Mouse (Mus musculus): Measurements from ENCODE around the gene Garnl3. TPM values are rescaled to one million over a fixed set of nuclear protein-coding genes. Genes with fewer than 3 reads are reported as not detected.

Gene Garnl3
- total RNA-seq, 2 experiments from 2014 or later = 0.49 to 1.7 TPM

GRCm38 (mm10) chr2:32971235-32971634 is 160.2 kb downstream of the Garnl3 start:
- DNase-seq = no peak

DNA sequence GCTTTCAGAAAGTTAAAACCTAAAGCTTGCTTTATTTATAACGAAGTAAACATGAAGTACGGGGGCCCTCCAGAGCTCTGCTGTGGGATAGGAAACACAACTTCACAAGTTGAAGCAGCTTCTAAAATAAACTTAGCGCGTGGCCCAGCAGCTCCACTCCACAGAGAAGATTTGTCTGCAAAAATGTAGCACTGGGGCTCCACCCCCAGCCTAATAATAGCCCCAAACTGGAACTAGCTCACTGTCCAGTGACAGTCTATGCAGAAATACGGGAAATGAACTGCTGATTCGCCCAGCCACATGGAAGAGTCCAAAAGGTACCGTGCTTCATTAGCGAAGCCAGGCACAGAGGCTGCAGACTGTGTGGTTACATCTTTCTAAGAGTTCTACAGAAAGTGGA is 162.1 kb downstream of the Garnl3 start:
- no peak for DNase-seq

DNA sequence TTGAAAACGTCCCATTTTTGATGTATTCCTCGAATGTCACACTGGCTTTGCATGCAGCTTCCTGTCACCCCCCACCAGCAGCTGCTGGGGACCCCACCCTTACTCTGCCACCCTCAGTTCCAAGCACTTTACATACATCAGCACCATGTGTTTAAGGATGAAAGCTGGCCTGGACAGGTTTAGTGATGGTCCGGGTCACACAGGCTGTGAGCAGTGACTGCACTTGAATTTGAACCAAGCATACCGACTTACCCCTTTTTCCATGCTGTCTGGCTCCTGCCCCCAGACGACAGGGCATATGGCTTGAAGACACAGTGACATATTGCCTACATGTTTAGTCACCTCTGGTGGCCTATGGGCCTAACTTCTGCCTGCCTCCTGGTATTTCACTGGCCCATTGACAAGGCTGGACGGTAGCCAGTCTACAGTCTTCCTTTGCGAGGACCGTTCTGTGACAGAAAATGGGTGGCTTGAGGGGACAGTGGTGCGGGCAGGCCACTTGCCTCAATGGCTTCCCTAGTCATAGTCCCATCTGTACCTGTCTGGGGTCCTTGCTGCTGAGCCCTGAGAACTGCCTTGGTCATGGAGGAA is 163.3 kb downstream of the Garnl3 start:
- no peak for DNase-seq

DNA sequence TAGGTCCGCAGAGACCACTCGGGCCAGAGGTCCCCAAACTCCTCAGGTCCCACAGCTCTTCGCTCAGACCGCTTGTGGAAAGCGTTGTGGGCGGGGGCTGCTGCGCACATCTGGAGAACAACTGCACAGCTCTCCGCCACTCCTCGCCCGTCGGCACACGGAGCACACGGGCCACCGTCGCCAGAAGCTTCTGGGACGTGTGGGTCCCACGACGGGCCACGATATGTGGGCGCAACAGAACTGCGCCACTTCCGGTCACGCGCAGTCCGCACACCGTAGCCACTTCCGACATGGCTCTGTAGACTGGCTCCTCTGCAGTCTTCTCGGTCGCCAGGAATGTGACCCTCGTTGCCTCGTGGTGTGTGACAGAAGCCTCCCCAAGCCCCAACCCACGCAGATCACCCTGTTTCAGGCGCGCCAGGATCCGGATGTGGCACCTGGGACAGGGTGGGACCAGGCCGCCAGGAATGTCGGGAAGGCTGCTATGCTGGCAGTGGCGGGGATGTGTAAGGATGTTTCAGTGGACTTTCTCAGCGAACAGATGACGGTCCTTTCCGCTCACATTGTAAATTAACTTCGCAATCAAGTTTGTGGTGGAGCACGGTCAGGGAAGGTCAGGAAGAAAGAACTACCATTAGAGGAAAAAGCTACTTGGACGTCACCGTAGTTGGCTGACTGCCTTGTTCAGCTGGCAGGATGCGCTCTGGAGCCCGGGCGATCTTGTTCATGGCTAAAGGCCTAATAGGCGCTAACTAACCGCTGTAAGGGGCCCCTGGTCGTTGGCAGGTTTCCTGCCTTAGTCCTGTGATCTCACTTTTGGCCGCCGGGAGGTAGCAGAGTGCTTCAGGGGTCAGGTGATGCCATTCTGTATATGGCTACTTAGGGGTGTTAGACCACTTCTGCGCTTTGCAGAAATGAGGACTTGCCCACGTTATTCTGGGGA is 164.5 kb downstream of the Garnl3 start:
- peak; percentile 87 for DNase-seq

DNA sequence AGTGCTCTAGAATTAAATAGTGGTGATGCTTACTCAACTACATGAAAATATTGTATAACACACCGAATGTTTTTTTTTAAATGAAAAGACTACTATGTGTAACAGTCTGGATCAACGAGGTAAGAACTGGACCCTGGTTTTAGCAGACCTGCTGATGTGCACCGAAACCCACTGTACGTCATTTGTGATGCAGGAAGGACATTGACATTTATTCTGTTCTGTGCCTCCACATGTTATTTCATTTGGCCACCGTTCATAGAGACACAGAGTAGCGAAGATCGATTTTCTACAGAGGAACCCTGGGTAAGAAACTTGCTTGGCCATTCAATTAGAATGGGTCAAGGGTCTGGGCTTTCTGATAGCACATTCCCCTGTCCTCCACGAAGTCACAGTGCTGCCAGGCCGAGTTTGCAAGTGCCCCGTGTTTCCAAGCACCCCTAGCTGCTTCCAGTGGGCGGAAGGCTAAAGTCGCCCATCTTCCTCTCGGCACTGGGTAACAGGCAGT is 165.2 kb downstream of the Garnl3 start:
- DNase-seq = no peak

- DNase-seq = no peak
These were observed 165.8 kb downstream of the Garnl3 start for GRCm38 (mm10) chr2:32965511-32966183.

DNA sequence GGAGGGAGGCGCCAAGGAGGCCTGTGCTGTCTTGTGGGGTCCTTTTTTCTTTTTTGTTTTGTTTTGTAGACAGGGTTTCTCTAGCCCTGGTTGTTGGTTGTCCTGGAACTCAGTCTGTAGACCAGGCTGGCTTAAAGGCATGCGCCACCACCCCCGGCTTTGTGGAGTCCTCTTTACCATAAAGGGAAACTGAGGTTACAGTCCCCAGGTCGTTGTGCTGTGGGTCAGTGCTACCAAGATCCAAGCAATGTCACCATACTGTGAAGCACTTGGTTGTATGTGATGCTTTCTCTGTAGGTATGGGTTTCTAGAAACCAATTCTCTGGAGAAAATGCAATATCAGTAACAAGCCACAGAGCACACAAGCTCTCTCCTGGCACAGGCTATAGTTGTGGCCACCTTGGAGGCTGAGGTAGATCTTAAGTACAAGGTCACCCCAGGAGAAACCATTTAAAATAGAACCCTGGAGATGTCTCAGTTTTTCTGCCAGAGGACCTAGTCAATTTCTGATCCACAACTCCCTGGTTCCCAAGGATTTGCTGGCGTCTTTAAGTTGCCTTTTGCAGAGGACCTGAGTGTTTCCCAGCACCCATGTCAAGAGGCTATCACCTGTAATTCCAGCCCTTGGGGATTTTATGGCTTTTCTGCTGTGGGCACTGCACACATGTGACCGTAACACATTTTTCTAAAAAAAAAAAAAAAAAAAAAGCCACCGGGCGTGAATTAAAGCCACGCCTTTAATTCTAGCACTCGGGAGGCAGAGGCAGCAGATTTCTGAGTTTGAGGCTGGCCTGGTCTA is 166.6 kb downstream of the Garnl3 start:
- DNase-seq = no peak

GRCm38 (mm10) chr2:32963981-32964380 is 167.5 kb downstream of the Garnl3 start:
- DNase-seq = no peak

DNA sequence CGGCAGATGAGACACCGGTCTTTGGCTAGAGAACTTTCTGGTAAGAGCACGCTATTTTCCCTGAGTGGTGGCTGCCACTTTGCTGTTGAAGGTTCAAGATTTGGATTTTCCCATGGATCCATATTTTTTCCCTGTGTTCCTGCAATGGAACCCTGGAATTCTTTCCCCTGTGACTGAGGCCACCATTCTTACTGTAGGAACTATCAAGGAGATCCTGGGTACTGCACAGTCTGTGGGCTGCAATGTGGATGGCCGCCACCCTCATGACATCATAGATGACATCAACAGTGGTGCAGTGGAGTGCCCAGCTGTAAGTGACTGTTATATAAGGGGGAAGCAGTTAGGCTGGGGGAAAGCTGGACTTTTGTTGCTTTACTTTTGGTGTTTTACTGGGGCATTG is 167.9 kb downstream of the Garnl3 start:
- no peak for DNase-seq

GRCm38 (mm10) chr2:32962875-32963220 is 168.6 kb downstream of the Garnl3 start:
- no peak for DNase-seq

GRCm38 (mm10) chr2:32962062-32962874 is 169.2 kb downstream of the Garnl3 start:
- DNase-seq = no peak

DNA sequence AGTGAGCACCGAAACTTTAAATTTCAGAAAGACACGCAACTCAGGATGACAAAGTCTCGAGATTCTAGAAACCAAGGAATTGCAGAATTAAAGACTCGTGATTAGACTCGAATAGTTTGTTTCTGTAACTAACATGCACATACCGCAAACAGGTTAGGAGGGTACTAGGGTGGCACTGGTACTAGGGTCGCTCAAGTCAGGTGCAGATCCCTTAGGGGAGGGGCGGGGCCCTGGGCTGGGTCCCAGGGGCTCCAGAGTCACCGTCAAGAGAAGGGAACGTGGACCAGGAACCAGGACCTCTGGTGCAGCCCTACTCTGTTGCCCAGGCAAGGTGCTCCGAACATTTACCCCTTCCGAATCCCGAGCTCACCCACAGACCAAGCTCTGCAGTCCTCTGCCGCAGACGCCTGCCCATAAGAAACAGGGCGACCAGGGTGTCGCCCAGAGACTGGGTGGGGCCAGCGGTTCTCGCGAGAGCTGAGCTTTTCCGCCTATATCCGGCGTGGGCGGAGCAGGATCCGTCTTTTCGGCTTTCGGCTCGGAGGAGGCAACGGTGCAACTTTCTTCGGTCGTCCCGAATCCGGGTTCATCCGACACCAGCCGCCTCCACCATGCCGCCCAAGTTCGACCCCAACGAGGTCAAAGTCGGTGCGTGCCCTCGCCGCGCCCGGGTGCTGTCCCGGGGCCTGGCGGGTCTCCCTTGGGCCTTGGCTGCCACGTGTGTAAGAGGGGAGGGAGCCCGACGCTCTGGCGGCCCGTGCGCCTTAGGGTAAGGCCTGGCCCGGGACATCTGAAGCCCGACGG is 170.1 kb downstream of the Garnl3 start, which contains the start of the genes Rpl12 and Lrsam1:
Gene Rpl12 (plus strand): TSS at position 368 of the 804 bp plus-strand sequence.
Gene Lrsam1 (minus strand): TSS at position 423 of the 804 bp plus-strand sequence.
- DNase-seq = peak; percentile 94

- no peak for DNase-seq
These were observed 171.2 kb downstream of the Garnl3 start for GRCm38 (mm10) chr2:32960273-32960672.

DNA sequence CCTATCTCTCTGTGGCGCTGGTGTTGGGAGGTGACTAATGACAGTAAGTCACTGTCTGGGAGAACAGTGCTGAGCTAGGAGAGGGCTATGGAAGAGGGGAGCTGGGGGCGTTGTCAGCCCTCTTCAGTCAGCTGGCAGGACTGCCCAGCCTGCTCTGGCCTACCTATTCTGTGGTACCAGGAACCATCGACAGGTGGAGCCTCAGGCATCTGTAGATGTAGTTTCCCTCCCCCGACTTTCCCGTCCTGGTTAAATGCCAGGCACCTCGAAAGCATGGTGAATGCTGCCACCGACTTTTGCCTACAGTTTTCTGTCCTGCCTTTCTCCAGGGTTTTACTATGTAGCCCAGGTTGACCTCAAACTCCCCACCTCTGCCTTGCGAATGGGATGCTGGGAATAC is 174.1 kb downstream of the Garnl3 start:
- no peak for DNase-seq

DNA sequence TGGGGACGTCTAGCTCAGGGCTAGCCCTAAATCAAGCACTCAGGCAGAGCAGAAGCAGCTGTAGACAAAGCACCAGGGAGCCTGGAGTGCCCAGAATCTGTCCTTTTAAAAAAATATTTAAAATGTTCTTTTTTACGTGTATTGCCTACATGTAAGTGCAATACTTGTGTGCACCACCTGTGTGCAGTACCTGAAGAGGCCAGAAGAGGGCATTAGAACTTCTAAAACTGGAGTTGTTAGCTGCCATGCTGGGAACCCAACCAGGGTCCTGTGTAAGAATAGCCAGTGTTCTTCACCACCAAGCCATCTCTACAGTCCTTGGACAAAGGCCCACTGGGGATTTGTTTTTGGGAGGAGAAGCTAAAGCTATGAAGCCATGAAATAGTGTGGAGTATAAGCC is 176.9 kb downstream of the Garnl3 start:
- no peak for DNase-seq

GRCm38 (mm10) chr2:32947454-32947853 is 184.0 kb downstream of the Garnl3 start:
- no peak for DNase-seq

- no peak for DNase-seq
These were observed 191.0 kb downstream of the Garnl3 start for GRCm38 (mm10) chr2:32940483-32940882.

DNA sequence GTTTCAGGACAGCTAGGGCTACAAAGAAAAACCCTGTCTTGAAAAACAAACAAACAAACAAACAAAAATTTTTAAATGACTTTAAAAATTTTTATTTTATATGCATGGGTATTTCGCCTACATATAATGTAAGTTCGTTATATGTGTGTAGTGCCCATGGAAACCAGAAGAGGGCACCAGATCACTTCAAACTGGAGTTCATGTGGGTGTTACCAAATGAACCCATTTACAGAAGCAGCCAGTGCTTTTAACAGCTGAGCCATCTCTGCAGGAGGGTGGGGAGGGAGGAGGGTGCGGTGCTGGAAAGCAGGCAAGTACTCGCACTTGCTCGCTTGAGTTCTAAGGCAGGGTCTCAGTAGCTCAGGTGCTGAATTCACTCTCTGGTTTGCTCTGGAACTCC is 192.0 kb downstream of the Garnl3 start:
- DNase-seq = no peak

GRCm38 (mm10) chr2:32938741-32939140 is 192.7 kb downstream of the Garnl3 start:
- no peak for DNase-seq

Measured in gastrocnemius, postnatal 25 days (tissue).